Mouse (Mus musculus) layer of hippocampus, adult 11-12 months (tissue): ENCODE results near the gene Nfyc.
A peak's percentile ranks its signal among the peaks of the same experiment; 100 is the strongest.

Experiments used
- DNase-seq: peaks from one replicate; pipeline ENCODE4 v3.0.0; 2022; ENCODE audit warnings: low spot score

Nfyc gene

DNA sequence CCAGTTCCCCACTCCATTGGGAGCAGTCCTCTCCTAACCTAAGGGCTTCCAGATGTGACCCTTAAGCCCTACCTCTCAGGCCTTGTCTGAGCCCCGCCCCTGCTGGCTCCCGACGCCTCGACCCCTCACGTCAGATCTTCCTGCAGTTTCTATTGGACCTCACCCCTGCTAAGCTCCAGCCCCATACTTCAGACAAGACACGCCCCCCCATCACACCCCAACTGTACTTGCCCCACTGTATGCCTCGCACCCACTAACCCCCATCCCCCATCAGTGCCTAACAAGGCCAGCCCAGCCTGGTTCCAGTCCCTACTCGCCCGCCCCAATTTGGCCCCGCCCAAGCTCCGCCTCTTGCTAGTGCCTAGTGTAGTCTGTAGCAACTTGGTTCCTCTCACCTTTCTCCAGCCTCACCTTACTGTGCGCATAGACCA, 115.2 kb downstream of the Nfyc start:
- no peak for DNase-seq

DNA sequence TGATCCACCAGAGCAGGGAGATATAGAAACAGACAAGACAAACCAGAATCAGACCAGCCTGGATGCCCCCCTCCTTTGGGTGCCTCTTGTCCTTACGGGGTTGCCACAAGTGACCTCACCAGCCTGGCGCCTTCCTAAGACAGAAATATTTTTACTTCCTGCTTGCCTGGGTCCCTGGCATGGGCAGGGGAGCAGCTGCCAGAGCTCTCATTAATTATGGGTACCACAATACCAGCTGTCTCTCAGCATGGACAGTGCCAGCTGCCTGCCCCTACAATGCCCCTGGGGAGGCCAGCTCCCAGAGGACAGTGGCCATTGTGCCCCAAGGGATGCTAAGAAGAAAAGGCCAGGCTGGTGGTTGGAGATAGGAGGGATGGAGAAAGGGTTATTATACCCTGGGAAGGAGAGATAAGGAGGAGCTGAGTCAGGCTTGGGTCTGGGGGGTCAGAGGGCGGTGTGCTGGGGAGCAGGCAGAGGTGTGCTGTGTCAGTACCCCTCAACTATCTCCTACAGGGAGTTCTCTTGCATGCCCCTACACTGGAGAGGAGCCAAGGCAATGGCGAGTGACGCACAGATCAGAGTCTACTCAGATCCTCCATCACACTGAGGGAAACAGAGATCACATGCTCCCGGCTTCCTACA, 117.4 kb downstream of the Nfyc start:
- DNase-seq: peak; percentile 47

DNA sequence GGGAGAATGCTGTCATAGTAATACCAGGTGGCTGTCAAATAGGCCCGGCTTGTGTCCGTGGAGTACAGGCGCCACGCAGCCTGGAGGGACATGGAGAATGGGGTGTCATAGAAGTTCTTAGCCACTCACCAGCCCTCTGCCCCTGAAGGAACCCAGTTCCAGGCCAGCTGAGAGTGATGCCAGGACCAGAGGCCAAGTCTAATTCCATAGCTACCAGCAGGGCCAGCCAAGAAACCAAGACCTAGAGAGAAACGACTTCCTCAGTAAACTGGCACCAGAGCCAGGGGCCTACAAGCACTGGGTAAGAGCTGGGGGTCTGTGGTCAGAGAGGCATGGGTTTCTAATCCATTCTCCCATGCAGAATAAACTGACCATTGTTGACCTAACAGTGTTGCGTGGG, 118.4 kb downstream of the Nfyc start:
- DNase-seq: no peak

DNA sequence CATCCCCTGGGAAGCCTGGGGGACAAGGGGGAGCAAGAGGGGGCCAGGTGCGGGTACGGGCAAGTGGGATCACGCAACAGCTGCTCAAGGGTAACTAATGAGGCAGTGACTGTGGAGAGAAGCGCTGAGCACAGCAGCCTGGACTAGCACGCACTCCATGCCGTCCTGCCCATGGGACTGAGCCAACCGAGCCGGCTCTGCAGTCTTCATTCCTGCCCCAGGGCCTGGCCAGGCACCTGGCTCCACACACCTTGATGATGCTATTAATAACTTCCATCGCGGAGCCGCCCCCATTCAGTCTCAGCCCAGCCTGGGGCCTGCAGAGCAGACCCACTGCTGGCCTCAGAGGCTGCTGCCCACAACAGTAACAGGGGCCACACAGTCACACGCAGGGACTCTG, 119.1 kb downstream of the Nfyc start:
- DNase-seq: no peak
